Mouse (Mus musculus) MEL (cell line): Measurements from ENCODE around the gene Fiz1.

Source experiments
- CTCF ChIP-seq, 3 experiments: IDR thresholded peaks in 2 of 3; conservative IDR thresholded peaks in 1 of 3; 2 replicates each; pipeline ENCODE4 v1.5.1; 2011 to 2012; ENCODE audit warnings: low read length in 3 of 3, low read depth in 2 of 3, mild to moderate bottlenecking in 2 of 3, improper control_type of control experiment in 1 of 3, inconsistent platforms in 1 of 3, mixed read lengths in 1 of 3, moderate library complexity in 1 of 3; ENCODE audit not compliant: control insufficient read depth in 1 of 3, insufficient read depth in 1 of 3, poor library complexity in 1 of 3, severe bottlenecking in 1 of 3
- GATA1 ChIP-seq: IDR thresholded peaks from 2 replicates; pipeline ENCODE4 v1.6.1; 2011; ENCODE audit warnings: low read depth, low read length, improper control_type of control experiment
- MAZ ChIP-seq: IDR thresholded peaks from 2 replicates; pipeline ENCODE4 v1.6.1; 2012; ENCODE audit warnings: low read depth, mild to moderate bottlenecking, inconsistent platforms, low read length, improper control_type of control experiment
- MYC ChIP-seq: IDR thresholded peaks from 2 replicates; pipeline ENCODE4 v1.6.1; 2011; ENCODE audit warnings: low read depth, mild to moderate bottlenecking, low read length, improper control_type of control experiment, moderate library complexity
- NELFE ChIP-seq: IDR thresholded peaks from 2 replicates; pipeline ENCODE4 v1.6.1; 2011; ENCODE audit warnings: low read depth, low read length, improper control_type of control experiment
- POLR2A ChIP-seq, 2 experiments: IDR thresholded peaks; 2 replicates each; pipeline ENCODE4 v1.6.1; 2011 to 2012; ENCODE audit warnings: low read length in 2 of 2, mild to moderate bottlenecking in 2 of 2, control low read depth in 1 of 2, improper control_type of control experiment in 1 of 2, low read depth in 1 of 2, moderate library complexity in 1 of 2; ENCODE audit not compliant: control insufficient read depth in 1 of 2, insufficient read depth in 1 of 2, poor library complexity in 1 of 2
- TCF12 ChIP-seq: IDR thresholded peaks from 2 replicates; pipeline ENCODE4 v1.6.1; 2014; ENCODE audit warnings: low read depth, mild to moderate bottlenecking, inconsistent platforms, low read length, improper control_type of control experiment, moderate library complexity

GRCm38 (mm10) chr7:5044981-5045380 is 30.5 kb upstream of the Fiz1 start:
- no peak for TF ChIP-seq MYC
- TF ChIP-seq CTCF (IDR thresholded peaks at IDR 0.05 in 2 of 3, conservative IDR thresholded peaks at IDR 0.05 in 1 of 3; ENCODE audit: control insufficient read depth in 1 of 3, insufficient read depth in 1 of 3, low read depth in 2 of 3, low read length in 3 of 3, poor library complexity in 1 of 3, severe bottlenecking in 1 of 3): no peak
- TF ChIP-seq MAZ: no peak
- no peak for TF ChIP-seq POLR2A (IDR thresholded peaks at IDR 0.05; ENCODE audit: control insufficient read depth in 1 of 2, insufficient read depth in 1 of 2, low read depth in 1 of 2, low read length in 2 of 2, poor library complexity in 1 of 2)
- peak; percentile 39; the same call in 1 of the 2 replicates for TF ChIP-seq TCF12
- no peak for TF ChIP-seq GATA1
- TF ChIP-seq NELFE: no peak
